24 mouse cellular contexts compared by ENCODE assay signal in the genomic region with DNA sequence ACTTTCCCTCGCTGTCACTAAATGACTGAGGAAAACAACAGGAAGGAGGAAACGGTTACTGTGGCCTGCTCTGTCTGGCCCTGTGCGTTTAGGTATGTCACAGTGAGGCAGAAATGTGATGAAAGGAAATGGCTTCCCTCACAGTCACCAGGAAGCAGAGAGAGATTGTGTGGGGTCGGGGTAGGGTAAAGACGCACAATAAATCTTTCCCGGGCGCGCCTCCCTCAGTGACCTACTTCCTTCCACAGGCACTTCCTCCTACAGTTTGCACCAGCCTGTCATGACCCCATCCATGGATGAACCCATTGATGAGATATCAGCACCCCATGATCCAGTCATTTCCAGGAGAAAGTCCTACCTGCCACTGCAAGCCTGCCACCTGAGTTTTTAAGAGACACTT. TPM values are rescaled to one million over a fixed set of nuclear protein-coding genes. Genes with fewer than 3 reads are reported as not detected.
A peak's percentile ranks its signal among the peaks of the same experiment; 100 is the strongest.
DNase-seq lines count a peak whose midpoint lies in the region; ATAC-seq and TF ChIP-seq lines count a peak whose summit lies in the region.
"Had no signal": no experiment of that assay in that cellular context is flagged by ENCODE, and none has a peak within 500 bp of the region (broad histone marks: within the 10 kb centered on the region; RNA-seq: fewer than 3 reads in every experiment).

No protein-coding gene starts in this region.

- no peak overlapping the region for H3K4me2 ChIP-seq in liver, postnatal 0 days (ENCODE audit: low read depth, low read length)
- H3K4me2 ChIP-seq in liver, embryonic 11.5 days = no peak overlapping the region
- no peak overlapping the region for H3K4me2 ChIP-seq in forebrain, embryonic 15.5 days (replicated peaks)
- H3K4me2 ChIP-seq: hindbrain, embryonic 15.5 days; limb, embryonic 13.5 days; liver, embryonic 15.5 days; midbrain, embryonic 12.5 days; neural tube, embryonic 12.5 days had no signal

- H3K36me3 ChIP-seq in heart, embryonic 10.5 days = no peaks in the 10 kb centered on the region
- no peaks in the 10 kb centered on the region for H3K36me3 ChIP-seq in liver, postnatal 0 days (replicated peaks; ENCODE audit: insufficient read depth, low read length)
- H3K36me3 ChIP-seq in liver, embryonic 11.5 days (ENCODE audit: control insufficient read depth, insufficient read depth, low read length) = no peaks in the 10 kb centered on the region
- H3K36me3 ChIP-seq in forebrain, embryonic 15.5 days = no peaks in the 10 kb centered on the region
- H3K36me3 ChIP-seq: forebrain, embryonic 10.5 days; hindbrain, embryonic 15.5 days; limb, embryonic 13.5 days; liver, embryonic 15.5 days; midbrain, embryonic 12.5 days; neural tube, embryonic 12.5 days had no signal

- intact Hi-C loops in heart, postnatal 36 days (cut with DNase I) = loop anchor here (5.0 kb wide), 1 partner anchor 223 kb away; no protein-coding TSS in a partner anchor

- no peak for TF ChIP-seq CTCF in liver, postnatal 0 days (IDR thresholded peaks at IDR 0.05; ENCODE audit: low read depth)

- H3K27me3 ChIP-seq in heart, embryonic 10.5 days (ENCODE audit: insufficient read depth, poor library complexity, severe bottlenecking) = no peaks in the 10 kb centered on the region
- no peaks in the 10 kb centered on the region for H3K27me3 ChIP-seq in liver, postnatal 0 days (ENCODE audit: insufficient read depth, low read length)
- no peaks in the 10 kb centered on the region for H3K27me3 ChIP-seq in liver, embryonic 11.5 days (replicated peaks; ENCODE audit: control insufficient read depth, insufficient read depth, low read length)
- H3K27me3 ChIP-seq in forebrain, embryonic 15.5 days = no peaks in the 10 kb centered on the region
- H3K27me3 ChIP-seq: hindbrain, embryonic 15.5 days; limb, embryonic 13.5 days; liver, embryonic 15.5 days; midbrain, embryonic 12.5 days; neural tube, embryonic 12.5 days had no signal

- H3K27ac ChIP-seq in heart, embryonic 10.5 days = no peak overlapping the region
- 0 out of 2 replicates have a peak overlapping the region, but pooled peaks have one; percentile 25 for H3K27ac ChIP-seq in liver, postnatal 0 days (ENCODE audit: low read depth)
- H3K27ac ChIP-seq in liver, embryonic 11.5 days (ENCODE audit: low read depth, low read length) = no peak overlapping the region; the same call in 1 of the 2 replicates
- no peak overlapping the region for H3K27ac ChIP-seq in forebrain, embryonic 15.5 days (replicated peaks)
- H3K27ac ChIP-seq: forebrain, embryonic 10.5 days; heart, adult 2 months; hindbrain, embryonic 15.5 days; limb, embryonic 13.5 days; liver, embryonic 15.5 days; midbrain, embryonic 12.5 days; neural tube, embryonic 12.5 days; stomach, postnatal 0 days had no signal

- peak; percentile 73 for DNase-seq in heart, embryonic 10.5 days (ENCODE audit: low spot score)
- DNase-seq in heart, postnatal 36 days = no peak
- DNase-seq in liver, postnatal 0 days = no peak
- DNase-seq in liver, embryonic 11.5 days (ENCODE audit: low spot score) = no peak
- DNase-seq in naive thymus-derived CD4-positive, alpha-beta T cell, adult 2 months (ENCODE audit: low read depth) = peak; percentile 34
- DNase-seq in adrenal gland, adult 18-20 months (ENCODE audit: low spot score in 2 of 2) = no peak
- DNase-seq: adrenal gland, postnatal 14 days; cerebellum, adult 8-10 months; forebrain, postnatal 0 days; gastrocnemius, postnatal 14 days; heart, adult 2 months; heart, postnatal 4 days; layer of hippocampus, postnatal 36 days; right cerebral cortex, postnatal 14 days had no signal

- peaks cover 33% of the 10 kb centered on the region for H3K4me1 ChIP-seq in heart, embryonic 10.5 days
- peaks cover 6% of the 10 kb centered on the region for H3K4me1 ChIP-seq in liver, postnatal 0 days (ENCODE audit: insufficient read depth)
- H3K4me1 ChIP-seq in liver, embryonic 11.5 days (replicated peaks; ENCODE audit: control insufficient read depth, insufficient read depth, low read length) = peaks cover 3% of the 10 kb centered on the region; the same call in 1 of the 2 replicates
- H3K4me1 ChIP-seq in forebrain, embryonic 15.5 days = no peaks in the 10 kb centered on the region; the same call in 1 of the 2 replicates
- H3K4me1 ChIP-seq: hindbrain, embryonic 15.5 days; midbrain, embryonic 12.5 days; neural tube, embryonic 12.5 days had no signal

- TF ChIP-seq EP300 in liver, postnatal 0 days (IDR thresholded peaks at IDR 0.05; ENCODE audit: low read depth) = no peak

- no peak overlapping the region for H3K9ac ChIP-seq in liver, postnatal 0 days (replicated peaks)
- H3K9ac ChIP-seq in liver, embryonic 11.5 days (ENCODE audit: low read depth, low read length) = no peak overlapping the region
- H3K9ac ChIP-seq in forebrain, embryonic 15.5 days (replicated peaks) = no peak overlapping the region
- H3K9ac ChIP-seq: forebrain, postnatal 0 days; hindbrain, embryonic 15.5 days; limb, embryonic 13.5 days; liver, embryonic 15.5 days; midbrain, embryonic 12.5 days; neural tube, embryonic 12.5 days had no signal

- ATAC-seq in liver, postnatal 0 days = no peak; the same call in 1 of the 2 replicates
- no peak for ATAC-seq in liver, embryonic 11.5 days (replicated peaks; ENCODE audit: low FRiP score)
- peak; percentile 37; the same call in 1 of the 2 replicates for ATAC-seq in common myeloid progenitor, adult 5-6 weeks (replicated peaks; ENCODE audit: low read depth, poor library complexity, severe bottlenecking)
- ATAC-seq in forebrain, embryonic 15.5 days (replicated peaks) = no peak
- ATAC-seq: intestine, embryonic 16.5 days had no signal

- no peaks in the 10 kb centered on the region for H3K9me3 ChIP-seq in heart, embryonic 10.5 days
- H3K9me3 ChIP-seq in liver, postnatal 0 days (ENCODE audit: low read length) = no peaks in the 10 kb centered on the region
- no peaks in the 10 kb centered on the region for H3K9me3 ChIP-seq in liver, embryonic 11.5 days (ENCODE audit: control insufficient read depth, low read length)
- no peaks in the 10 kb centered on the region for H3K9me3 ChIP-seq in forebrain, embryonic 15.5 days
- H3K9me3 ChIP-seq: forebrain, embryonic 10.5 days; hindbrain, embryonic 15.5 days; limb, embryonic 13.5 days; liver, embryonic 15.5 days; midbrain, embryonic 12.5 days; neural tube, embryonic 12.5 days had no signal

- no peak overlapping the region for H3K4me3 ChIP-seq in heart, embryonic 10.5 days
- no peak overlapping the region for H3K4me3 ChIP-seq in liver, postnatal 0 days (ENCODE audit: low read depth, low read length)
- no peak overlapping the region for H3K4me3 ChIP-seq in liver, embryonic 11.5 days (ENCODE audit: low read depth, low read length)
- no peak overlapping the region for H3K4me3 ChIP-seq in forebrain, embryonic 15.5 days
- H3K4me3 ChIP-seq: forebrain, embryonic 10.5 days; heart, adult 2 months; hindbrain, embryonic 15.5 days; limb, embryonic 13.5 days; liver, embryonic 15.5 days; midbrain, embryonic 12.5 days; neural tube, embryonic 12.5 days had no signal

- 58% methylated on average over 8 of the region's 8 CpGs for WGBS in heart, embryonic 10.5 days
- WGBS in liver, postnatal 0 days (ENCODE audit: insufficient replicate concordance) = 23% methylated on average over 8 of the region's 8 CpGs
- 44% methylated on average over 8 of the region's 8 CpGs for WGBS in liver, embryonic 11.5 days
- 89% methylated on average over 8 of the region's 8 CpGs for WGBS in forebrain, embryonic 15.5 days

RNA-seq across cellular contexts. Expression of a gene that starts 42.7 kb away (rescaled TPM):
- 25.7 and 28.0 TPM in 2 replicates for polyA plus RNA-seq in heart, embryonic 10.5 days (2016; fragmentation: Nextera tagmentation; extraction: Ambion mirVana)
- 10 to 100 TPM; 45.0 to 46.5 TPM for total RNA-seq in heart, postnatal 36 days (2021)
- polyA plus RNA-seq in liver, postnatal 0 days (2015; fragmentation: Nextera tagmentation; extraction: Ambion mirVana) = 17.7 and 19.4 TPM in 2 replicates
- polyA plus RNA-seq in liver, embryonic 11.5 days (2014; fragmentation: Nextera tagmentation; extraction: Ambion mirVana) = 25.8 and 30.0 TPM in 2 replicates
- total RNA-seq in common myeloid progenitor, adult 5-6 weeks (2017) = 18.4 and 25.2 TPM in 2 replicates
- total RNA-seq in adrenal gland, adult 18-20 months (2021) = 10 to 100 TPM; 64.6 to 76.2 TPM
- polyA plus RNA-seq in forebrain, embryonic 15.5 days (2015; fragmentation: Nextera tagmentation; extraction: Ambion mirVana) = 35.8 and 38.8 TPM in 2 replicates

Comparison
In these comparisons a context has a peak if more than half of its experiments do, and no peak if none do; other contexts are left out.
1. DNase-seq: peak in heart, embryonic 10.5 days (single experiment) and naive thymus-derived CD4-positive, alpha-beta T cell, adult 2 months (single experiment); none in heart, postnatal 36 days (0 of 2), liver, postnatal 0 days (single experiment), liver, embryonic 11.5 days (single experiment) and adrenal gland, adult 18-20 months (0 of 2).